Mouse (Mus musculus): Measurements from ENCODE around the gene Ttc23. TPM values are rescaled to one million over a fixed set of nuclear protein-coding genes. Genes with fewer than 3 reads are reported as not detected.

The Ttc23 gene
- 11.1 TPM for polyA plus RNA-seq (2014; fragmentation: Illumina TruSeq; extraction: RNeasy Lipid Tissue Mini Kit (QIAGEN cat#74804); ENCODE audit: insufficient read depth, low read depth, low replicate concordance)

DNA sequence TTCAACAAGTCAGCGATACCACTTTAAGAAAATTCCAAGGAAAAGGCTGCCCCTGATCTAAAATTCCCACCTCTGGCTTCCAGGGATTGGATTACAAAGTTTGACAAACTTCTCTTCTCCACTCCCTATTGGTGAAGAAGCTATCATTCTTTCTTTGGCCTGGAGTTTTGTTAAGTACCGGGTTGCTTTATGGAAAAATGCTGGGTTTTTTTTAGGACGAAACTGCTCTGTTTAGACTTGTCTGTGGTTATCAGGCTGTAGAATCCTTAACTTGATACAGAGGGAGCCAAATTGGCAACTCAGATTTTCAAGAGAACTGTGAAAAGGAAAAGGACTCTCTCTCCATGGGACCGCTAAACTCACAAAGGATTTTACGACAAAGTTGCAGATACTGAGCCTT lies at the start of gene Ttc23:
TSS of gene Ttc23 (plus strand) at position 134 of the 400 bp plus-strand sequence.

DNA sequence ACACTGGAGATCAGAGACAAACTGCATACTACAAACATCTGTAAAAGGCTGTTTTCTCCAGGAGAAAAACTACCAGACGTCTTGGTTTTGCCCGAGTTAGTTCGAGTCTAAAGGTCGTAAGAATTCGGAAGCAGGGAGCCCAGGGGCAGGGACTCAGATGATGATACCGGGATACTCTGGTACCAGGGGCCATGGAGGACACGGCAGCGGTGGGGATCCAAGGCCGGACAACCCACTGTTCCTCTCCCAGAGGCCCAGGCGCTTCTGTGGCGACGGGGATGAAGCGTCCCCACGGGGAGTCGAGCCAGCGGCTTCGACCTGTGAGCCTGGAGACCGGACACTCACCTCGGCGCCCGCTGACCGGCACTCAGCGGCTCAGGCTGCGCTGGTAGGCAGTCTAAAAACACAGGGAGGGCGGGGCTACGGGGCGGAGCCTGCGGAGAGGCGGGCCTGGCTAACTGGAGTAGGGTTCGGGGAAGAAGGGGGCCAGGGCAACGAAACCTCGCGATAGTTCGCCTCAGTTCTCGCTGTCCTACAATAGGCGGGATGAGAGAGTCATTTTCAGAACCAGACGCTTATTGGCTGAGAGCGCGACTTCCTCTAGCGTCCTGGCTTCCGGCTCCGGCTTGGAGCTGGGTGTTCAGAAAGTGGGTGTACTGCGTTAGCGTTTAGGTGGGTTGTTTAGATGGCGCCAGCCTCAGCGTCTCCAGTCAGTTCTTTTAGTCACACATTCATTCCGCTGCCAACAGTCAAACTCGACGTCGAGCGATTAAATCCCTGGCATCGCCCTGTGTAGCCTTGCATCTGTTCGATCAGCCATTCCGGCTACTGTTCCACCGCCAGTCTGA lies 2.2 kb upstream of the Ttc23 start, which contains the start of gene Lrrc28:
TSS of gene Lrrc28 (minus strand) at position 436 of the 848 bp plus-strand sequence.

DNA sequence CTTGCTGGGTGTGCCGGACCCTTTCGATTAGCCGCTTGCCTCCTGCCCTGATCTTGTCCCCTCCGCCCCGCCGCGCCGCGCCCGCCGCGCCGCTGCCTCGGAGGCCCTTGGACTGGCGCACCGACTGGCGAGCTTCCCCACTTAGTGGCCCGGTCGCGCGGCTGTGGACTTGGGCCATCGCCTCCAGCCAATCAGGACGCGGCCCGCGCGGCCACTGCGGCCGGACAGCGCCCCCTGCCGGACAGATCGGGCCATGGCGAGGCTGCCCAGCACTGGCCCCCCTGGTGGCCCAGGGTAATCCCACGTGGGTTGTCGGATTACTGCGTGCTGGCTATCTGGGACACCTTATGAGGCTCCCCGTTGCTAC lies 112.4 kb downstream of the Ttc23 start, which contains the start of gene Synm:
TSS of gene Synm (minus strand) at position 114 of the 367 bp plus-strand sequence.

Other genes starting within 250 kb of the Ttc23 start
- 5.6 TPM for gene Lrrc28, start 2.1 kb upstream of the Ttc23 start, polyA plus RNA-seq (2014; fragmentation: Illumina TruSeq; extraction: RNeasy Lipid Tissue Mini Kit (QIAGEN cat#74804); ENCODE audit: insufficient read depth, low read depth, low replicate concordance)
- 15.9 TPM for gene Synm, start 112.3 kb downstream of the Ttc23 start, polyA plus RNA-seq (2014; fragmentation: Illumina TruSeq; extraction: RNeasy Lipid Tissue Mini Kit (QIAGEN cat#74804); ENCODE audit: insufficient read depth, low read depth, low replicate concordance)